Mouse (Mus musculus) kidney, adult 2 months (tissue): ENCODE results near the gene Itgbl1.

Experiments used
- CTCF ChIP-seq: fragments of 200-500 bp; conservative IDR thresholded peaks from 2 replicates; pipeline ENCODE4 v1.5.1; 2011; ENCODE audit warnings: low read depth, mild to moderate bottlenecking, control low read depth, low read length, moderate library complexity, mixed read lengths; ENCODE audit not compliant: insufficient read depth, insufficient read length
- POLR2A ChIP-seq: fragments of 200-500 bp; IDR thresholded peaks from one replicate; pipeline ENCODE4 v1.6.1; 2011; ENCODE audit warnings: low read depth, low read length, control low read depth

DNA sequence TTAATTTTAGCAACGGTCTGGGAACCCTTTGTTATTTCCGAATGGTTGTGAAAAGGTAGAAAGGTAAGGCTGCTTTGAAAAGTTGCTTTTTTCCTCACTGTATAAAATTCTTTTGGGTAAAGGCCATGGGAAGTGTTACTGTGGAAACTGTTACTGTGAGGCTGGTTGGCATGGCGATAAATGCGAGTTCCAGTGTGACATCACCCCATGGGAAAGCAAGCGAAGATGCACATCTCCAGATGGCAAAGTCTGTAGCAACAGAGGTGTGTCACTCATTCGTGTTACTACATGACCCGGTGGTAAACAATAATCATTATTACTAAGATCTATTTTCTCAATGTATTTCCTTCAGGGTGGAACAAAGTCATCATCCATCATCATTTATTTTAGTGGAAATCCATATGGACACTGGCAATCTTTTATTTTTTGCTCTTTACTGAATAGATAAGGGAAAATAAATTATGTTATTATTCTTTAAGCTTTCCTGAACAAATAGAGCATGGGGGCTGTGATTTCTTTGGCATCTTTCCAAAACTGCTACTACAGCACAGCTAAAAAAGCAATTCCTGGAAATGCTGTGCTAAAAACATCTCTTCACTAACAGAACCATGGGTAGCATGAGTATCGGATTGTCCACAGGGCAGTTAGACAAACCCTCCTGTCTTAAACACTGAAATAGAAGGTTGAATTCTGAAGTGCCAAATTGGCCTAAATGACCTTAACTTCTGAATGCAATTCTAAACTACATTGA lies 184.1 kb downstream of the Itgbl1 start:
- TF ChIP-seq CTCF (no peak), POLR2A (no peak)
